Mouse (Mus musculus): ENCODE results near the gene Rgs8. TPM values are rescaled to one million over a fixed set of nuclear protein-coding genes. Genes with fewer than 3 reads are reported as not detected.

Rgs8 gene
- not detected for total RNA-seq (2023)

DNA sequence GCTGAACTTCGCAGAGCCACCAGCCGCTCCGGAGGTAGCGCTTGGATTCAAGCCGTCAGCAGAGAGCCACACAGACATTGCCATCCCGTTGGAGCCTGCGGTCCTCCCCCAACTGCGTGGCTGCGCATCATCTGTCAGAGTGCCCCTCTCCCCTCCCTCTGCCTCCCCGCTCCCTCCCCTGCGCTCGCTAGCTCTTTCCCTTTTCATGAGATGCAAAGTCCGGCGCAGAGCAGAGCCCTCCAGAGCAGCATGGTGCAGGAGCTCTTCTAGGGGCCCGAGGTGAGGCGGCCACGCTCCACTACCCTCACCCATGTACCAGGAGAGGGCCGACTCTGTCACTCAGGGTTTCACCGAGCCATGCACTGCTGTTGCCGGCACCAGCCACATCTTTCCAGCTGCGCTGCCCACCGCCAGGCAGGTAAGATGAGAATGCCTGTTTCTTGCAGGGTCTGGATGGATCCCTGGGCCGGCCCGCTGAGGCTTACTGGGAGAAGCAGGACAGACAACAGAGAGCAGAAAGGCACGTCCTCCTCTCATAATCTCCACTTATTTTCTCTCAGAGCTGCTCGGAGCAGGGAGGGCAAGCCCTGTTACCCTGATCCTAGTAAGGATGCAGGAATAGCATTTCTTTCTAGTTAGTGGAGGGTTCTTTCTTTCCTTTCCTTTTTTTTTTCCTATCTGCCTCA, at the start of gene Rgs8:
Gene Rgs8 (plus strand): TSS at position 88 of the 686 bp plus-strand sequence.

DNA sequence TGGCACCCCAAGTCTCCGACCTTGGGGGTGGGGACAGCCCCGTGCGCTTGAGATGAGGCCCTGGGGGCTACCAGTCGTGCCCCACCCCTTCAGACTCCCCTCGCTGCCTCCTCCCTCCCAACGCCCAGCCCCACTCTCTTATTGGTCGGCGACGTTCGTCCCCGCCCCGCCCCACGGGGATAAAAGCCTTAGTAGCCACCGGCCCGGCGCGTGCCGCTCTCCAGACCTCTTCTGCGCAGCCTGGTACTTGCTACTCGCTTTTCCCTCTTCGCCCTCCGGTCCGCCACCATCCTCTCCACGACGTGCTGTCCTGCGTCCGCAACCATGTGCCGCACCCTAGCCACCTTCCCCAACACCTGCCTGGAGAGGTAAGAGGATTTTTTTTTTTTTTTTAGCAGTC, 87.3 kb downstream of the Rgs8 start, which contains the start of gene Rgs16:
Gene Rgs16 (plus strand): TSS at position 205 of the 400 bp plus-strand sequence.

DNA sequence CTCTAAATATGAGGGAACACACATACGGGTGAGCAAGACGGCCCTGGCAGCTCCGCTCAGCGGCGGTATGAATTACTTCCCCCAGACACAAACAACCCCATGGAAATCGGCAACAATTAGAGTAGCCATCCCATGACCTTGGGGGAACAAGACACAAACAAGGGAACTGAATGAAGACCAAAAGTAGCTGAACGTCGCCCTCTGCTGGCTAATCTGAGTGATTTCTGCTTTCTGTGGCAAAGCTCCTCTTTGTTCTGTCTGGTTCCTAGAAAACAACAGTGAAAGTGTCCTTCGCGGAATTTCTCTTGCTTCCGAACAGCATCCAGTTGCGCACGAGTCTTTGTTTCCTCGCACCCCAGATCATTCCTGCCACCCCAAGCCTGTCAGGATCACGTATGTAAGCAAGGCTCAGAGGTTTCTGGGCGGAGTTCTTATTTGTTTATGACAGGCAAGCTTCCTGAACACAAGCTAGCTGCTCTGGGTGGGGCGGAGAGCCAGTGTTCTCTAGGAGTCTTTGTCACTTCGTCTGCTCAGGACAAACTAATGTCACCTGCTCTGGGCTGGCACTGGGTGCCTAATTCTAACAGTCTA, 96.5 kb downstream of the Rgs8 start, which contains the start of gene Rnasel:
Gene Rnasel (plus strand): TSS at position 216 of the 591 bp plus-strand sequence.

Other genes starting within 250 kb of the Rgs8 start
- gene Shcbp1l, start 227.9 kb upstream of the Rgs8 start, total RNA-seq (2023): under 1 TPM; 0.29 to 0.94 TPM
- 100 to 1,000 TPM; 132 to 134 TPM for gene Dhx9, start 165.4 kb upstream of the Rgs8 start, total RNA-seq (2023)
- 1 to 10 TPM; 5.4 to 6.0 TPM for gene Npl, start 103.0 kb upstream of the Rgs8 start, total RNA-seq (2023)
- not detected for gene Rgs16, start 87.3 kb downstream of the Rgs8 start, total RNA-seq (2023)
- gene Rnasel, start 96.4 kb downstream of the Rgs8 start, total RNA-seq (2023): 10 to 100 TPM; 40.0 to 45.5 TPM
- gene Rgsl1, start 191.1 kb downstream of the Rgs8 start, total RNA-seq (2023): not detected
- under 1 TPM in 1 of 2 experiments, not detected in 1; 0.18 TPM for gene Teddm1b, start 221.3 kb downstream of the Rgs8 start, total RNA-seq (2023)
- not detected for gene Teddm1a, start 238.7 kb downstream of the Rgs8 start, total RNA-seq (2023)
- gene Glul, start 246.9 kb downstream of the Rgs8 start, total RNA-seq (2023): 100 to 1,000 TPM; 411 to 441 TPM
- under 1 TPM; 0.33 to 0.55 TPM for gene Teddm2, start 247.2 kb downstream of the Rgs8 start, total RNA-seq (2023)